Mouse (Mus musculus) neural tube, embryonic 12.5 days (tissue): ENCODE measurements at regions not wholly inside any gene's neighbourhood (a gene's known extent, or its start where the extent isn't known, plus 50 kb on each side); places are given as distances from the start of the nearest gene placed in this dataset.

Source experiments
- ATAC-seq: fragments of 200-750 bp; cut with Nextera tagmentation; 2 replicates; pipeline ENCODE4 v1.8.0; 2017; ENCODE audit warnings: low read depth, mild to moderate bottlenecking, moderate TSS enrichment, moderate library complexity; ENCODE audit not compliant: low FRiP score
- H3K27ac ChIP-seq: fragments of 300-500 bp; sonication (generic); 2 replicates; pipeline ENCODE4 v1.5.1; 2016
- H3K27me3 ChIP-seq: fragments of 300-500 bp; sonication (generic); replicated peaks from 2 replicates; pipeline ENCODE4 v1.6.1; 2016; ENCODE audit warnings: mild to moderate bottlenecking
- H3K36me3 ChIP-seq: fragments of 300-500 bp; sonication (generic); 2 replicates; pipeline ENCODE4 v1.6.1; 2016; ENCODE audit warnings: mild to moderate bottlenecking
- H3K4me1 ChIP-seq: fragments of 300-500 bp; sonication (generic); 2 replicates; pipeline ENCODE4 v1.6.1; 2016
- H3K4me2 ChIP-seq: fragments of 300-500 bp; sonication (generic); replicated peaks from 2 replicates; pipeline ENCODE4 v1.6.1; 2016; ENCODE audit warnings: mild to moderate bottlenecking
- H3K4me3 ChIP-seq: fragments of 300-500 bp; sonication (generic); 2 replicates; pipeline ENCODE4 v1.5.1; 2016
- H3K9ac ChIP-seq: fragments of 300-500 bp; sonication (generic); 2 replicates; pipeline ENCODE4 v1.6.1; 2016; ENCODE audit warnings: mild to moderate bottlenecking
- H3K9me3 ChIP-seq: fragments of 300-500 bp; sonication (generic); 2 replicates; pipeline ENCODE4 v1.6.1; 2016; ENCODE audit warnings: mild to moderate bottlenecking
- WGBS: fragments of 180-500 bp; shearing (Covaris S2); methylation state at CpG from one replicate; pipeline ENCODE4 v1.1.7; 2016; 5-methylcytosine and 5-hydroxymethylcytosine counted together

- Histone ChIP-seq H3K4me3 (no peak overlapping the region), H3K4me2 (no peak overlapping the region), H3K36me3 (no peaks in the 10 kb centered on the region), H3K4me1 (no peaks in the 10 kb centered on the region), H3K27me3 (no peaks in the 10 kb centered on the region), H3K9me3 (no peaks in the 10 kb centered on the region), H3K9ac (no peak overlapping the region), H3K27ac (no peak overlapping the region)
- 73% methylated on average over 16 of the region's 16 CpGs for WGBS
- no peak for ATAC-seq
Observed at GRCm38 (mm10) chr12:106282491-106283106, 272.6 kb downstream of the Vrk1 start.

GRCm38 (mm10) chr12:106284814-106285213 lies 274.8 kb downstream of the Vrk1 start:
- H3K27me3 ChIP-seq, result no peaks in the 10 kb centered on the region
- ATAC-seq, result no peak
- WGBS, result 91% methylated on average over 8 of the region's 8 CpGs
- no peak overlapping the region for H3K4me2 ChIP-seq
- no peak overlapping the region for H3K9ac ChIP-seq
- H3K4me3 ChIP-seq, result no peak overlapping the region
- no peaks in the 10 kb centered on the region for H3K4me1 ChIP-seq
- no peak overlapping the region for H3K27ac ChIP-seq
- H3K36me3 ChIP-seq, result no peaks in the 10 kb centered on the region
- no peaks in the 10 kb centered on the region for H3K9me3 ChIP-seq

- Histone ChIP-seq H3K9me3 (no peaks in the 10 kb centered on the region), H3K4me3 (no peak overlapping the region), H3K27me3 (no peaks in the 10 kb centered on the region), H3K9ac (no peak overlapping the region), H3K4me1 (no peaks in the 10 kb centered on the region), H3K36me3 (no peaks in the 10 kb centered on the region), H3K27ac (no peak overlapping the region), H3K4me2 (no peak overlapping the region)
- WGBS, result 65% methylated on average over 23 of the region's 23 CpGs
- no peak for ATAC-seq
Observed at GRCm38 (mm10) chr12:106288791-106289515, 278.9 kb downstream of the Vrk1 start.

- 67% methylated on average over 15 of the region's 15 CpGs for WGBS
- H3K36me3 ChIP-seq, result no peaks in the 10 kb centered on the region
- ATAC-seq, result no peak
- no peak overlapping the region for H3K27ac ChIP-seq
- H3K4me2 ChIP-seq, result no peak overlapping the region
- H3K27me3 ChIP-seq, result no peaks in the 10 kb centered on the region
- H3K9me3 ChIP-seq, result no peaks in the 10 kb centered on the region
- no peak overlapping the region for H3K9ac ChIP-seq
- H3K4me1 ChIP-seq, result no peaks in the 10 kb centered on the region
- no peak overlapping the region for H3K4me3 ChIP-seq
Observed at GRCm38 (mm10) chr12:106291476-106292046, 281.5 kb downstream of the Vrk1 start.

GRCm38 (mm10) chr12:106293117-106293516 lies 283.1 kb downstream of the Vrk1 start:
- Histone ChIP-seq H3K9me3 (no peaks in the 10 kb centered on the region), H3K36me3 (no peaks in the 10 kb centered on the region), H3K4me1 (no peaks in the 10 kb centered on the region), H3K9ac (no peak overlapping the region), H3K27me3 (no peaks in the 10 kb centered on the region), H3K4me3 (no peak overlapping the region), H3K27ac (no peak overlapping the region), H3K4me2 (no peak overlapping the region)
- WGBS, result 68% methylated on average over 5 of the region's 5 CpGs
- no peak for ATAC-seq

GRCm38 (mm10) chr12:106295596-106295995 lies 285.6 kb downstream of the Vrk1 start:
- Histone ChIP-seq H3K27ac (no peak overlapping the region), H3K27me3 (no peaks in the 10 kb centered on the region), H3K4me1 (no peaks in the 10 kb centered on the region), H3K9me3 (no peaks in the 10 kb centered on the region), H3K4me3 (no peak overlapping the region), H3K4me2 (no peak overlapping the region), H3K36me3 (no peaks in the 10 kb centered on the region), H3K9ac (no peak overlapping the region)
- ATAC-seq, result no peak
- 80% methylated on average over 7 of the region's 7 CpGs for WGBS

- H3K36me3 ChIP-seq, result no peaks in the 10 kb centered on the region
- H3K4me1 ChIP-seq, result no peaks in the 10 kb centered on the region
- H3K27me3 ChIP-seq, result no peaks in the 10 kb centered on the region
- no peak overlapping the region for H3K9ac ChIP-seq
- WGBS, result 79% methylated on average over 8 of the region's 8 CpGs
- no peak overlapping the region for H3K4me2 ChIP-seq
- no peak for ATAC-seq
- no peaks in the 10 kb centered on the region for H3K9me3 ChIP-seq
- no peak overlapping the region for H3K4me3 ChIP-seq
- no peak overlapping the region for H3K27ac ChIP-seq
Observed at GRCm38 (mm10) chr12:106302617-106303016, 292.6 kb downstream of the Vrk1 start.

GRCm38 (mm10) chr12:106308291-106308955 lies 298.4 kb downstream of the Vrk1 start:
- H3K27ac ChIP-seq, result no peak overlapping the region
- peaks cover 28% of the 10 kb centered on the region for H3K27me3 ChIP-seq
- H3K9me3 ChIP-seq, result no peaks in the 10 kb centered on the region
- 81% methylated on average over 12 of the region's 12 CpGs for WGBS
- no peak for ATAC-seq
- H3K36me3 ChIP-seq, result no peaks in the 10 kb centered on the region
- no peak overlapping the region for H3K9ac ChIP-seq
- no peak overlapping the region for H3K4me3 ChIP-seq
- no peak overlapping the region for H3K4me2 ChIP-seq
- peaks cover 10% of the 10 kb centered on the region for H3K4me1 ChIP-seq

- Histone ChIP-seq H3K9ac (no peak overlapping the region), H3K36me3 (no peaks in the 10 kb centered on the region), H3K4me2 (no peak overlapping the region), H3K27ac (no peak overlapping the region), H3K9me3 (no peaks in the 10 kb centered on the region), H3K27me3 (peaks cover 28% of the 10 kb centered on the region), H3K4me1 (peaks cover 10% of the 10 kb centered on the region), H3K4me3 (no peak overlapping the region)
- WGBS, result 80% methylated on average over 25 of the region's 25 CpGs
- ATAC-seq, result no peak
Observed at GRCm38 (mm10) chr12:106308956-106309610, 299.1 kb downstream of the Vrk1 start.

GRCm38 (mm10) chr12:106310171-106310570 lies 300.1 kb downstream of the Vrk1 start:
- Histone ChIP-seq H3K4me3 (no peak overlapping the region), H3K27ac (no peak overlapping the region), H3K4me2 (peak overlapping the region; percentile 76), H3K9ac (no peak overlapping the region), H3K4me1 (peaks cover 10% of the 10 kb centered on the region), H3K36me3 (no peaks in the 10 kb centered on the region), H3K27me3 (peaks cover 28% of the 10 kb centered on the region), H3K9me3 (no peaks in the 10 kb centered on the region)
- 43% methylated on average over 6 of the region's 6 CpGs for WGBS
- no peak for ATAC-seq

GRCm38 (mm10) chr12:106310585-106311319 lies 300.7 kb downstream of the Vrk1 start:
- 1% methylated on average over 34 of the region's 34 CpGs for WGBS
- no peak for ATAC-seq

More at GRCm38 (mm10) chr12:106310585-106311319, 300.7 kb downstream of the Vrk1 start:
- peaks cover 28% of the 10 kb centered on the region for H3K27me3 ChIP-seq
- peak overlapping the region; percentile 43 for H3K9ac ChIP-seq
- H3K36me3 ChIP-seq, result no peaks in the 10 kb centered on the region
- no peaks in the 10 kb centered on the region for H3K9me3 ChIP-seq
- H3K4me1 ChIP-seq, result peaks cover 10% of the 10 kb centered on the region
- H3K4me3 ChIP-seq, result peak overlapping the region; percentile 34
- peak overlapping the region; percentile 76 for H3K4me2 ChIP-seq
- no peak overlapping the region for H3K27ac ChIP-seq
